Mouse (Mus musculus): ENCODE measurements around the gene Snap91. TPM values are rescaled to one million over a fixed set of nuclear protein-coding genes. Genes with fewer than 3 reads are reported as not detected.

The Snap91 gene
- 16.6 and 21.2 TPM in 2 replicates for polyA plus RNA-seq (2012; rRNA removed)

DNA sequence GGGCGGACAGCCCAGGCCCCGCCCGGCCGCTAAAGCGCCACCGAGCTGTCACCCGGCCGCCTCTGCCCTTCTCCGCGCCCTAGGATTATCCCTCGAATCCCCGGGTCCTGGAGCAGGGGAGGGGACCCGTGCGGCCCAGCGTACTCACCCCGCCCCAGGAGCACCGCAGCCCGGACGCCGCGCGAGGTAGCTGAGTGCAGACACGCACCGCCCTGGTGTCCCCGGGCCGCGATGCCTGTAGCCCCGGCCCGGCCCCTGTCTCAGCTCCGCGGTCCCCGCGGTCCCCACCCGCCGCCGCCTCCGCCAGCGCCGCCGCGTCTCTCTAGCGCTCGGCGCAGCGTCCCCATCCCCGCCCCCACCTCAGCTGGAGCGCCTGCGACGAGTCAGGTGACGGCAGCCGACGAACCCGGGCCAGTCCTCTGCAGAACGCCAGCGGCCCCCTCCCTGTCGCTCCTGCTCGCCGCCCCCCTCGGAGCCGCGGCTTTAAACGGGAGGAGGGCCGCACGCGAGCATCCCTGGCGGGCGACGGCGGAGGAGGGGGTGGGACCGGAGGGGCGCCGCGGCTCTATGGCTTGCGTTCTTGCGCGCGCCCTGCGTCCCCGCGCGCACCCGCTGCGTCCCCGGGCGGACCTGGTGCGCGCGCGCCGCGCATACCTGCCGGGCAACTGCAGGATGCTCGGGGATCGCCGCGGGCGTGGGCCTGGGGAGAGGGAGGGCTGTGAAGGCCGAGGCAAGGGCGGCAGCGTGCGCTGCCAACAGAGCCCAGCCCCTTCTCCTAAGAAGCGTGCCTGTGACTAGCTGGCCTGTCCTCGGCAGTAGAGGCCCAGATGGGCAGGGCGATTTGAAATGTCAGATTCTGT lies at the start of gene Snap91:
Gene Snap91 (minus strand): TSS at position 542 of the 860 bp plus-strand sequence.

DNA sequence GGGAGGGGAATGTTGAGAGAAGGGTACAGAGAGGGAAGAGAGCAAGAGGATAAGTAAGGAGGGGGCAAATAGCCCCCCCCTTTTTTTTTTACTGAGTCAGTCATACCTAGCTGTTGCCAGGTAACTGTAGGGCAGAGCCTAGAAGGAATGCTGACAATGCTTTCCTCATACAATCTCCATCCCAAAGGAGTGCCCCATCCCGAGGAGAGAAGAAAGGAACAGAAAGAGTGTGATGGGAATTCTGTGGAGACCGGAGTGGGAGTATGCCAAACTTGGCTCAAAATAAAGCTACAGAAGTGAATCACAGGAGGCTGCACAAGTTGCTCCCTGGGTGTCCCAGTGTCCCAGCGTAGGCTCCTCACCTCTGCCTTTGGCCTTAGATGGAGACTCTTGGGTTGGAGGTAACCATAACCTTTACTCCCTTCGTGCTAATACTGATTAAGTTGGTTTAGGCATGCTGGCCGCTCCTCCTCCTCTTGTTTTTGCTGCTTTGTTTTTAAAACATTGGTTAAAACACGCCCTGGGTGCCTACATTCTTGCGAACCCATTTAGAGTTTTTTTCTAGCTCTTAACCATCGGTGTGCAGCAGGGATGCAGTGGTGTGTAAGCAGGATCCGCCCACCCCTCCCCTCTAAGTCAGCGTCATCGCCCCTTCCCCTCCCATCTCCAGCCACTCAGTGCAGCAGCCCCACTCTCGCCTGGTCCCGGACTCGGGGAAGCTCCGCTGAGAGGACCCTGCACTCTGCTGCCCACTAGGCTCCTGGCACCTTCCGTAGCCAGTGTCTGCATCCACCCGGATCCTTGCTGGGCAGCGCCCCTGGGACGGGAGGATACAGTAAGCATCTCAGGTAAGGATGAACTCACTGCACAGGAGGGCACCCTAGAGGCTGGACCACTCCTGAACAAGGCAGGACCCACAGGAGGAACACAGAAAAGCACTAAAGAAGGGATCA lies 137.2 kb downstream of the Snap91 start, which contains the start of gene Prss35:
Gene Prss35 (plus strand): TSS at position 691 of the 953 bp plus-strand sequence.

Other genes with a start within 250 kb of the Snap91 start
- 9.5 and 12.7 TPM in 2 replicates for gene Me1, start 184.7 kb downstream of the Snap91 start, polyA plus RNA-seq (2012; rRNA removed)
- gene Prss35, start 137.0 kb downstream of the Snap91 start, polyA plus RNA-seq (2012; rRNA removed) = 1.6 and 3.5 TPM in 2 replicates
- 0.25 TPM in 1 of 2 replicates, not detected in the other for gene Ripply2, start 134.9 kb upstream of the Snap91 start, polyA plus RNA-seq (2012; rRNA removed)
- gene Cyb5r4, start 141.4 kb upstream of the Snap91 start, polyA plus RNA-seq (2012; rRNA removed) = 33.0 and 37.3 TPM in 2 replicates